Mouse (Mus musculus) thymus, postnatal 10 days (tissue): Measurements from ENCODE around the gene Ufsp1.

Experiments
- DNase-seq, 2 experiments: peaks; one replicate each; pipeline ENCODE4 v3.0.0; 2021; ENCODE audit warnings: low spot score in 2 of 2

The Ufsp1 gene

GRCm38 (mm10) chr5:137333512-137334174 lies 39.2 kb downstream of the Ufsp1 start, which contains the start of gene Slc12a9:
TSS of gene Slc12a9 (minus strand) at chr5:137333597.
- peak; percentile 95 for DNase-seq

- DNase-seq = no peak
These were observed 39.9 kb downstream of the Ufsp1 start for GRCm38 (mm10) chr5:137334317-137334716.

GRCm38 (mm10) chr5:137335066-137335465 lies 40.6 kb downstream of the Ufsp1 start:
- no peak for DNase-seq

GRCm38 (mm10) chr5:137337190-137337589 lies 42.8 kb downstream of the Ufsp1 start:
- no peak for DNase-seq

GRCm38 (mm10) chr5:137338256-137338655 lies 43.8 kb downstream of the Ufsp1 start:
- peak; percentile 73 to 79 for DNase-seq

- no peak for DNase-seq
These were observed 44.3 kb downstream of the Ufsp1 start for GRCm38 (mm10) chr5:137338663-137339289.

GRCm38 (mm10) chr5:137339290-137339979 lies 45.0 kb downstream of the Ufsp1 start:
- DNase-seq = no peak

- no peak for DNase-seq
These were observed 45.8 kb downstream of the Ufsp1 start for GRCm38 (mm10) chr5:137340222-137340621.

GRCm38 (mm10) chr5:137342407-137343012 lies 48.1 kb downstream of the Ufsp1 start:
- no peak for DNase-seq

- no peak for DNase-seq
These were observed 49.0 kb downstream of the Ufsp1 start for GRCm38 (mm10) chr5:137343412-137343811.

GRCm38 (mm10) chr5:137343869-137344268 lies 49.4 kb downstream of the Ufsp1 start:
- no peak for DNase-seq
